Mouse (Mus musculus): Measurements from ENCODE around the gene Fam43b. TPM values are rescaled to one million over a fixed set of nuclear protein-coding genes. Genes with fewer than 3 reads are reported as not detected.

Gene Fam43b
- total RNA-seq (2012; rRNA removed) (not detected in 2 replicates), total RNA-seq (2014; rRNA removed) (not detected in 2 replicates), polyA plus RNA-seq (2012; ENCODE audit: insufficient read length, low read depth) (not detected in 2 replicates)

DNA sequence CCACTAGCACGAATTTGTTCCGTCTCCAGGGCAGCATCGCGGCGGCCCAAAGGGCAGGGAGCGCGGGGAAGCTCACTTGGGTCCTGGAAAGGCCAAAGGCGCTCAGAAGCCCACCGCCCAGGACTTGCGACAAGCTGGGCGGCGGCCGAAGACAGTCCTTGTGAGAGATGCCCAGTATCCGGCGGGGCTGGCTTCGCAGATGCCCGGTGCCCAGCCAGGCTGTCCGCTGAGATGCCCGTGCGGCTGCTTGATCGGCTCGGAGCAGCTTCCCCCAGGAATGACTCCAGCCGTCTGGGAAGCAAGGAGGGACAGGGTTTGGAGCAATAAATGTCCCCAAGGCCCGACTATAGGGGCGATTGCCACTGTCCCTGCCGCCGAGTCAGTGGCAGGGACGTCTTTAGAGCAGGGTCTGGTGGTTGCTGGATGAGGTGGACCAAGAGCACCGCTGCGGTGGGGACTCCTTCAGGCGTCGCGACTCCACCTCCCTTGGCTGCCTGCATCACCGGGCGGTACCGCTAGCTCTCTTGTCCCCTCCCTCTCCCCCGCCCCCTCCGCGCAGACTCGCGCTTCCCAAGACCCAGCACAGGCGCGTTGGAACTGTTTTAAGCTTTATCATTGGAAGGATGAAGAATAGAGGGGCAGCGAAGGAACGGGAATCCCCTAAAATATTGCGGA, at the start of gene Fam43b:
Fam43b (minus strand) TSS at position 558 of the 675 bp plus-strand sequence.
- H3K27ac ChIP-seq (ENCODE audit: insufficient read depth, low read depth) = no peak within 1 kb of the TSS
- no peaks in the 10 kb centered on the region for H3K79me2 ChIP-seq (replicated peaks; ENCODE audit: control insufficient read depth, extremely low read depth, insufficient read depth, poor library complexity, severe bottlenecking)
- no peak for TF ChIP-seq MEF2A (IDR thresholded peaks at IDR 0.05; ENCODE audit: borderline replicate concordance, low read depth, low read length)
- TF ChIP-seq MXI1 (IDR thresholded peaks at IDR 0.05; ENCODE audit: low read depth, low read length) = no peak
- TF ChIP-seq ELF1 (IDR thresholded peaks at IDR 0.05; ENCODE audit: low read depth, low read length) = no peak
- no peak for TF ChIP-seq EP300 (IDR thresholded peaks at IDR 0.05; ENCODE audit: low read length)
- in situ Hi-C loops (cut with MboI; ENCODE audit: low pct_ligation_motif_present, low pct_unique_long_range_greater_than_20kb, low sequenced_read_pairs) (no loop called here), dilution Hi-C loops (cut with MboI; ENCODE audit: extremely low pct_ligation_motif_present, extremely low pct_unique_long_range_greater_than_20kb, low sequenced_read_pairs) (no loop called here)
- no peak within 1 kb of the TSS for H3K4me3 ChIP-seq (replicated peaks in 1 of 3; ENCODE audit: low read depth in 2 of 3, low read length in 2 of 3, poor library complexity in 1 of 3)
- no peaks in the 10 kb centered on the region for H3K4me1 ChIP-seq (ENCODE audit: control insufficient read depth in 1 of 2, insufficient read depth in 2 of 2)
- H3K36me3 ChIP-seq (replicated peaks in 1 of 2; ENCODE audit: control insufficient read depth in 1 of 2, insufficient read depth in 1 of 2, low read length in 1 of 2) = no peaks in the 10 kb centered on the region
- H3K9ac ChIP-seq (ENCODE audit: insufficient read depth, low read depth) = no peak within 1 kb of the TSS
- DNase-seq (ENCODE audit: extremely low read depth) = no peak
- no peak within 1 kb of the TSS for H3K4me2 ChIP-seq (ENCODE audit: insufficient read depth, low read depth, poor library complexity, severe bottlenecking)
- peaks cover 54% of the 10 kb centered on the region for H3K27me3 ChIP-seq (replicated peaks)
- H3K9me3 ChIP-seq (replicated peaks; ENCODE audit: low read length) = peaks cover 18% of the 10 kb centered on the region

DNA sequence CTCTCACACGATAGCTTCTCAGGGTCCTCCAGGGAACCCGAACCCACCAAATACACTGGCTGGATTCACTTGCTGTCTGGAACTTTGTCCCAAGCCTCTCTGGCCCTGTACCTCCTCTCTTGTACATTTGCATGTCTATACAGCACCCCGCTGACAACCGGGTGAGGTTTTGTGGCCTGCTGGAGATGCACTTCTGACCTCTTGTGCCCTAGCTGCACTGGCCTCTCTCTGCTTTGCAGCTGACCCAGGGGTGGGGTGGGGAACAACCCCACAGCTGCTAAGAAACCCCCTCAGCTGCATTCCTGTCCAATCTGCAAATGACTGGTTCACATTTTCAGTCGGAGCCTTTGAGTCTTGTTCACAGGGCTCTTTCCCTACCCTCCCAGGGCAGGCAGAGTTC, 48.6 kb upstream of the Fam43b start:
- dilution Hi-C loops (cut with MboI; ENCODE audit: extremely low pct_ligation_motif_present, extremely low pct_unique_long_range_greater_than_20kb, low sequenced_read_pairs) = no loop called here

GRCm38 (mm10) chr4:138440062-138440461, 43.7 kb upstream of the Fam43b start:
- H3K27me3 ChIP-seq (replicated peaks) = no peaks in the 10 kb centered on the region
- H3K4me1 ChIP-seq (ENCODE audit: control insufficient read depth in 1 of 2, insufficient read depth in 2 of 2) = peaks cover 3 to 10% of the 10 kb centered on the region in 2 experiments; a peak in 3 of 4 replicates
- TF ChIP-seq POLR2A (IDR thresholded peaks at IDR 0.05; ENCODE audit: low read depth, low read length) (no peak), ZC3H11A (IDR thresholded peaks at IDR 0.05; ENCODE audit: low read depth, low read length) (no peak), CTCF (conservative IDR thresholded peaks at IDR 0.05 in 1 of 2, IDR thresholded peaks at IDR 0.05 in 1 of 2; ENCODE audit: low read depth in 2 of 2, low read length in 2 of 2) (no peak), KAT2A (IDR thresholded peaks at IDR 0.05; ENCODE audit: insufficient replicate concordance, low read length) (no peak), ELF1 (IDR thresholded peaks at IDR 0.05; ENCODE audit: low read depth, low read length) (no peak), NRF1 (IDR thresholded peaks at IDR 0.05; ENCODE audit: low read depth, low read length) (no peak), JUND (conservative IDR thresholded peaks at IDR 0.05; ENCODE audit: low read depth, low read length) (no peak), E2F4 (IDR thresholded peaks at IDR 0.05; ENCODE audit: insufficient replicate concordance, low read depth, low read length) (no peak), USF2 (conservative IDR thresholded peaks at IDR 0.05; ENCODE audit: low read depth, low read length) (no peak), TBP (conservative IDR thresholded peaks at IDR 0.05; ENCODE audit: low read depth, low read length) (no peak), JUN (IDR thresholded peaks at IDR 0.05; ENCODE audit: insufficient read depth, low read depth, low read length) (no peak), TCF12 (IDR thresholded peaks at IDR 0.05; ENCODE audit: low read depth, low read length) (no peak), CHD1 (IDR thresholded peaks at IDR 0.05; ENCODE audit: low read depth, low read length) (no peak)
- no peak overlapping the region for H3K27ac ChIP-seq (ENCODE audit: insufficient read depth, low read depth)
- peaks cover 12% of the 10 kb centered on the region for H3K79me2 ChIP-seq (replicated peaks; ENCODE audit: control insufficient read depth, extremely low read depth, insufficient read depth, poor library complexity, severe bottlenecking)
- H3K9me3 ChIP-seq (replicated peaks; ENCODE audit: low read length) = no peaks in the 10 kb centered on the region
- DNase-seq (ENCODE audit: extremely low read depth) = no peak
- no peak overlapping the region for H3K9ac ChIP-seq (ENCODE audit: insufficient read depth, low read depth)
- no peak overlapping the region for H3K4me2 ChIP-seq (ENCODE audit: insufficient read depth, low read depth, poor library complexity, severe bottlenecking)
- peaks cover 45 to 70% of the 10 kb centered on the region in 2 experiments for H3K36me3 ChIP-seq (replicated peaks in 1 of 2; ENCODE audit: control insufficient read depth in 1 of 2, insufficient read depth in 1 of 2, low read length in 1 of 2)
- in situ Hi-C loops (cut with MboI; ENCODE audit: low pct_ligation_motif_present, low pct_unique_long_range_greater_than_20kb, low sequenced_read_pairs) (loop anchor here (5.0 to 10.0 kb wide), 2 partner anchors 267 to 415 kb away; no protein-coding TSS in a partner anchor), dilution Hi-C loops (cut with MboI; ENCODE audit: extremely low pct_ligation_motif_present, extremely low pct_unique_long_range_greater_than_20kb, low sequenced_read_pairs) (no loop called here)
- H3K4me3 ChIP-seq (replicated peaks in 1 of 3; ENCODE audit: low read depth in 2 of 3, low read length in 2 of 3, poor library complexity in 1 of 3) = no peak overlapping the region

More for the DNA sequence above, 48.6 kb upstream of the Fam43b start:
- Histone ChIP-seq H3K4me2 (ENCODE audit: insufficient read depth, low read depth, poor library complexity, severe bottlenecking) (no peak overlapping the region), H3K9me3 (replicated peaks; ENCODE audit: low read length) (peaks cover 2% of the 10 kb centered on the region), H3K36me3 (replicated peaks in 1 of 2; ENCODE audit: control insufficient read depth in 1 of 2, insufficient read depth in 1 of 2, low read length in 1 of 2) (peaks cover 15 to 31% of the 10 kb centered on the region in 2 experiments), H3K79me2 (replicated peaks; ENCODE audit: control insufficient read depth, extremely low read depth, insufficient read depth, poor library complexity, severe bottlenecking) (no peaks in the 10 kb centered on the region), H3K27me3 (replicated peaks) (peaks cover 24% of the 10 kb centered on the region), H3K27ac (ENCODE audit: insufficient read depth, low read depth) (no peak overlapping the region), H3K4me3 (replicated peaks in 1 of 3; ENCODE audit: low read depth in 2 of 3, low read length in 2 of 3, poor library complexity in 1 of 3) (no peak overlapping the region), H3K4me1 (ENCODE audit: control insufficient read depth in 1 of 2, insufficient read depth in 2 of 2) (peaks cover 0 to 4% of the 10 kb centered on the region in 2 experiments; a peak in 2 of 4 replicates), H3K9ac (ENCODE audit: insufficient read depth, low read depth) (no peak overlapping the region)
- TF ChIP-seq SMC3 (IDR thresholded peaks at IDR 0.05; ENCODE audit: low read depth, low read length) = no peak
- TF ChIP-seq E2F4 (IDR thresholded peaks at IDR 0.05; ENCODE audit: insufficient replicate concordance, low read depth, low read length) = no peak
- DNase-seq (ENCODE audit: extremely low read depth) = no peak
- in situ Hi-C loops (cut with MboI; ENCODE audit: low pct_ligation_motif_present, low pct_unique_long_range_greater_than_20kb, low sequenced_read_pairs) = loop anchor here (5.0 to 10.0 kb wide), 2 partner anchors 262 to 410 kb away; no protein-coding TSS in a partner anchor

Measured in CH12.LX (cell line).